Mouse (Mus musculus) brain, adult 10 weeks (tissue): ENCODE data around the gene Defb21. TPM values are rescaled to one million over a fixed set of nuclear protein-coding genes. Genes with fewer than 3 reads are reported as not detected.

Experiments
- polyA plus RNA-seq: library from polyadenylated mRNA; stranded (reverse); fragments of 350-450 nt; fragmentation: Illumina TruSeq; extraction: RNeasy Lipid Tissue Mini Kit (QIAGEN cat#74804); gene quantifications from one replicate; pipeline ENCODE4 v1.2.3, GENCODE M21; 2015; ENCODE audit warnings: low read depth, low replicate concordance

Gene Defb21
- not detected for polyA plus RNA-seq

GRCm38 (mm10) chr2:152572114-152572794, at the start of gene Defb21:
TSS of gene Defb21 (plus strand) at chr2:152572744.

GRCm38 (mm10) chr2:152539944-152540710, 32.4 kb upstream of the Defb21 start, which contains the start of gene Defb29:
TSS of gene Defb29 (minus strand) at chr2:152540098.

GRCm38 (mm10) chr2:152569038-152569437, 3.5 kb upstream of the Defb21 start, which contains the start of gene Gm17416:
TSS of gene Gm17416 (plus strand) at chr2:152569338.

GRCm38 (mm10) chr2:152580107-152580506, 7.6 kb downstream of the Defb21 start, which contains the start of gene Defb19:
TSS of gene Defb19 (minus strand) at chr2:152580312.

GRCm38 (mm10) chr2:152599299-152599698, 26.8 kb downstream of the Defb21 start, which contains the start of gene Defb45:
TSS of gene Defb45 (minus strand) at chr2:152599399.

GRCm38 (mm10) chr2:152604057-152604456, 31.5 kb downstream of the Defb21 start, which contains the start of gene Defb36:
TSS of gene Defb36 (plus strand) at chr2:152604327.

GRCm38 (mm10) chr2:152622953-152623352, 50.4 kb downstream of the Defb21 start, which contains the start of gene Defb25:
TSS of gene Defb25 (minus strand) at chr2:152623053.

Other genes starting within 250 kb of the Defb21 start
- gene Rbck1, start 240.1 kb upstream of the Defb21 start, polyA plus RNA-seq, result 101 TPM
- 0.51 TPM for gene Trib3, start 228.7 kb upstream of the Defb21 start, polyA plus RNA-seq
- 136 TPM for gene Nrsn2, start 196.1 kb upstream of the Defb21 start, polyA plus RNA-seq
- 7.6 TPM for gene Sox12, start 174.7 kb upstream of the Defb21 start, polyA plus RNA-seq
- 5.2 TPM for gene Zcchc3, start 157.7 kb upstream of the Defb21 start, polyA plus RNA-seq
- gene 6820408C15Rik, start 157.2 kb upstream of the Defb21 start, polyA plus RNA-seq, result 2.1 TPM
- gene Defb23, start 108.1 kb upstream of the Defb21 start, polyA plus RNA-seq, result not detected
- not detected for gene Defb20, start 95.7 kb upstream of the Defb21 start, polyA plus RNA-seq
- not detected for gene Defb22, start 82.6 kb upstream of the Defb21 start, polyA plus RNA-seq
- not detected for gene Defb26, start 61.1 kb upstream of the Defb21 start, polyA plus RNA-seq
- not detected for gene Defb28, start 54.5 kb upstream of the Defb21 start, polyA plus RNA-seq
- gene Defb29, start 32.6 kb upstream of the Defb21 start, polyA plus RNA-seq, result not detected
- gene Gm17416, start 3.4 kb upstream of the Defb21 start, polyA plus RNA-seq, result not detected
- gene Defb19, start 7.6 kb downstream of the Defb21 start, polyA plus RNA-seq, result not detected
- not detected for gene Defb45, start 26.7 kb downstream of the Defb21 start, polyA plus RNA-seq
- not detected for gene Defb36, start 31.6 kb downstream of the Defb21 start, polyA plus RNA-seq
- not detected for gene Defb25, start 50.3 kb downstream of the Defb21 start, polyA plus RNA-seq
- 0.54 TPM for gene Rem1, start 54.2 kb downstream of the Defb21 start, polyA plus RNA-seq
- 58.2 TPM for gene H13, start 96.7 kb downstream of the Defb21 start, polyA plus RNA-seq
- gene Mcts2, start 114.3 kb downstream of the Defb21 start, polyA plus RNA-seq, result 23.2 TPM
- gene Id1, start 163.5 kb downstream of the Defb21 start, polyA plus RNA-seq, result 27.4 TPM
- 7.2 TPM for gene Cox4i2, start 181.4 kb downstream of the Defb21 start, polyA plus RNA-seq